Mouse (Mus musculus) kidney, postnatal 0 days (tissue): ENCODE data around the gene Capn12. TPM values are rescaled to one million over a fixed set of nuclear protein-coding genes. Genes with fewer than 3 reads are reported as not detected.
A peak's percentile ranks its signal among the peaks of the same experiment; 100 is the strongest.

Source experiments
- ATAC-seq: fragments of 200-750 bp; cut with Nextera tagmentation; replicated peaks from 2 replicates; pipeline ENCODE4 v1.8.0; 2017; ENCODE audit warnings: low read depth, moderate number of reproducible peaks, moderate TSS enrichment, moderate library complexity; ENCODE audit not compliant: low FRiP score
- DNase-seq: peaks from one replicate; pipeline ENCODE4 v3.0.0-alpha.2; 2016; ENCODE audit warnings: low spot score
- H3K27ac ChIP-seq: fragments of 300-500 bp; sonication (generic); 2 replicates; pipeline ENCODE4 v1.5.1; 2014; ENCODE audit warnings: mild to moderate bottlenecking
- H3K27me3 ChIP-seq: fragments of 300-500 bp; sonication (generic); 2 replicates; pipeline ENCODE4 v1.6.1; 2014; ENCODE audit warnings: low read length, mixed read lengths; ENCODE audit not compliant: insufficient read depth
- H3K36me3 ChIP-seq: fragments of 300-500 bp; sonication (generic); 2 replicates; pipeline ENCODE4 v1.6.1; 2014; ENCODE audit warnings: low read length, mixed read lengths; ENCODE audit not compliant: insufficient read depth
- H3K4me1 ChIP-seq: fragments of 300-500 bp; sonication (generic); replicated peaks from 2 replicates; pipeline ENCODE4 v1.6.1; 2014; ENCODE audit warnings: antibody characterized with exemption, low read length, mixed read lengths; ENCODE audit not compliant: insufficient read depth
- H3K4me2 ChIP-seq: fragments of 300-500 bp; sonication (generic); 2 replicates; pipeline ENCODE4 v1.6.1; 2014; ENCODE audit warnings: mild to moderate bottlenecking, low read length, moderate library complexity, mixed read lengths
- H3K4me3 ChIP-seq: fragments of 300-500 bp; sonication (generic); replicated peaks from 2 replicates; pipeline ENCODE4 v1.5.1; 2014; ENCODE audit warnings: low read depth, low read length
- H3K9ac ChIP-seq: fragments of 300-500 bp; sonication (generic); 2 replicates; pipeline ENCODE4 v1.6.1; 2014; ENCODE audit warnings: low read depth, low read length
- H3K9me3 ChIP-seq: fragments of 300-500 bp; sonication (generic); replicated peaks from 2 replicates; pipeline ENCODE4 v1.6.1; 2016; ENCODE audit warnings: low read length, inconsistent platforms, mixed read lengths
- CTCF ChIP-seq: IDR thresholded peaks from 2 replicates; pipeline ENCODE4 v1.5.1; 2016; ENCODE audit warnings: antibody characterized with exemption, low read depth, mild to moderate bottlenecking, moderate library complexity
- WGBS: fragments of 180-500 bp; shearing (Covaris S2); extraction: QIAGEN DNeasy Blood & Tissue Kit; methylation state at CpG from one replicate; pipeline ENCODE4 v1.1.7; 2014; 5-methylcytosine and 5-hydroxymethylcytosine counted together
- polyA plus RNA-seq: library from polyadenylated mRNA; unstranded; fragments of >200 nt; fragmentation: Nextera tagmentation; extraction: Ambion mirVana; gene quantifications from 2 replicates; pipeline ENCODE4 v1.2.1, GENCODE M21; 2015

The Capn12 gene
- polyA plus RNA-seq, 1 experiment from 2014 or later = 0.47 TPM

GRCm38 (mm10) chr7:28886486-28886885 lies 5.3 kb downstream of the Capn12 start:
- 23% methylated on average over 14 of the region's 14 CpGs for WGBS
- Histone ChIP-seq H3K9ac (no peak overlapping the region), H3K27me3 (no peaks in the 10 kb centered on the region; the same call in 1 of the 2 replicates), H3K36me3 (no peaks in the 10 kb centered on the region), H3K4me3 (no peak overlapping the region), H3K4me2 (no peak overlapping the region), H3K4me1 (peaks cover 9% of the 10 kb centered on the region), H3K27ac (no peak overlapping the region), H3K9me3 (no peaks in the 10 kb centered on the region)
- DNase-seq = no peak
- no peak for TF ChIP-seq CTCF
- ATAC-seq = no peak

- peaks cover 9% of the 10 kb centered on the region for H3K4me1 ChIP-seq
- peak overlapping the region; percentile 58 for H3K4me2 ChIP-seq
- peak overlapping the region; percentile 9; the same call in 1 of the 2 replicates for H3K9ac ChIP-seq
- WGBS = 3% methylated on average over 27 of the region's 27 CpGs
- H3K4me3 ChIP-seq = peak overlapping the region; percentile 29
- H3K36me3 ChIP-seq = peaks cover 15% of the 10 kb centered on the region
- H3K27ac ChIP-seq = no peak overlapping the region
- no peaks in the 10 kb centered on the region; the same call in 1 of the 2 replicates for H3K27me3 ChIP-seq
- no peaks in the 10 kb centered on the region for H3K9me3 ChIP-seq
- no peak for TF ChIP-seq CTCF
- DNase-seq (no peak), ATAC-seq (no peak)
Observed at GRCm38 (mm10) chr7:28888701-28889161, 7.5 kb downstream of the Capn12 start.

- H3K4me3 ChIP-seq = no peak overlapping the region
- no peak overlapping the region for H3K4me2 ChIP-seq
- peaks cover 9% of the 10 kb centered on the region for H3K4me1 ChIP-seq
- TF ChIP-seq CTCF = no peak
- no peak for ATAC-seq
- no peaks in the 10 kb centered on the region for H3K27me3 ChIP-seq
- 94% methylated on average over 17 of the region's 17 CpGs for WGBS
- H3K36me3 ChIP-seq = peaks cover 53% of the 10 kb centered on the region
- H3K9ac ChIP-seq = no peak overlapping the region
- DNase-seq = no peak
- H3K27ac ChIP-seq = no peak overlapping the region
- H3K9me3 ChIP-seq = no peaks in the 10 kb centered on the region
Observed at GRCm38 (mm10) chr7:28892601-28893000, 11.4 kb downstream of the Capn12 start.

GRCm38 (mm10) chr7:28893643-28894265 lies 12.5 kb downstream of the Capn12 start:
- Histone ChIP-seq H3K4me2 (no peak overlapping the region), H3K36me3 (peaks cover 65% of the 10 kb centered on the region), H3K27ac (no peak overlapping the region), H3K27me3 (no peaks in the 10 kb centered on the region), H3K4me1 (peaks cover 4% of the 10 kb centered on the region), H3K9ac (no peak overlapping the region), H3K9me3 (no peaks in the 10 kb centered on the region), H3K4me3 (no peak overlapping the region)
- peak; percentile 54 for ATAC-seq
- peak; percentile 76 for TF ChIP-seq CTCF
- 50% methylated on average over 7 of the region's 7 CpGs for WGBS
- peak; percentile 76 for DNase-seq

- WGBS = 55% methylated on average over 5 of the region's 5 CpGs
- H3K4me3 ChIP-seq = no peak overlapping the region
- H3K36me3 ChIP-seq = peaks cover 76% of the 10 kb centered on the region
- H3K27me3 ChIP-seq = no peaks in the 10 kb centered on the region
- H3K9ac ChIP-seq = no peak overlapping the region
- no peaks in the 10 kb centered on the region for H3K9me3 ChIP-seq
- TF ChIP-seq CTCF = no peak
- H3K4me2 ChIP-seq = no peak overlapping the region
- ATAC-seq (no peak), DNase-seq (no peak)
- no peak overlapping the region for H3K27ac ChIP-seq
- no peaks in the 10 kb centered on the region for H3K4me1 ChIP-seq
Observed at GRCm38 (mm10) chr7:28894942-28895341, 13.7 kb downstream of the Capn12 start.

GRCm38 (mm10) chr7:28897661-28898060 lies 16.4 kb downstream of the Capn12 start:
- Histone ChIP-seq H3K36me3 (peaks cover 91% of the 10 kb centered on the region), H3K4me3 (no peak overlapping the region), H3K27me3 (no peaks in the 10 kb centered on the region), H3K4me1 (no peaks in the 10 kb centered on the region), H3K4me2 (no peak overlapping the region), H3K27ac (no peak overlapping the region), H3K9me3 (no peaks in the 10 kb centered on the region), H3K9ac (no peak overlapping the region)
- no peak for DNase-seq
- no peak for TF ChIP-seq CTCF
- ATAC-seq = no peak
- WGBS = 94% methylated on average over 6 of the region's 6 CpGs
